Mouse (Mus musculus): Measurements from ENCODE around the gene Kpna7. TPM values are rescaled to one million over a fixed set of nuclear protein-coding genes. Genes with fewer than 3 reads are reported as not detected.
"Not testable (repeated sequence)": the region's sequence is repeated elsewhere in the genome, so short reads cannot be mapped to it uniquely, and the experiment has no call there.

Kpna7 gene
- polyA plus RNA-seq, 1 experiment from 2014 or later = not detected

DNA sequence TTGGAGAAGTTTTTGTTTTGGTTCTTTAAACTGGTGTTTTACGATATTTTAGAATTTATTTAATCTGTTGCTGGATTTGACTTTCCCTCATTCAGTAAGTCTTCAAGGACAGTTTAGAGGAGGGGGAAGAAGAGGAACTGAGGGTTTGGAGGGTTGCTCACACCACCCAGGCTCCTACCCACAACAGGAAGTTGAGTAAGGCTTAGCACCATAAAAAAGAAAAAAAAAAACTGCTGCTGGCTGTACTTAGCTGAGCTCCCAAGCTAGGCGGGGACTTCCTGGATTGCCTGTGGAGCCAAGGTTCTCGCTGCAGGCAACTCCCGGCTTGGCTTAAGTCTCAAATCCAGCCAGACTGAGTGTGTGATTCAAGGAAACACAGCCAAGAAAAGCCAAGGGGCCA, 32.5 kb upstream of the Kpna7 start:
- H3K4me1 ChIP-seq (replicated peaks) = peaks cover 16% of the 10 kb centered on the region
- H3K4me3 ChIP-seq = no peak overlapping the region
- H3K9ac ChIP-seq = no peak overlapping the region
- ATAC-seq (ENCODE audit: low FRiP score) = no peak
- peaks cover 2% of the 10 kb centered on the region for H3K36me3 ChIP-seq
- H3K9me3 ChIP-seq = no peaks in the 10 kb centered on the region; the same call in 1 of the 2 replicates
- H3K27ac ChIP-seq = peak overlapping the region; percentile 44; the same call in 1 of the 2 replicates
- 58% methylated on average over 4 of the region's 4 CpGs for WGBS
- 0 out of 2 replicates have a peak overlapping the region, but pooled peaks have one; percentile 1 for H3K4me2 ChIP-seq
- peaks cover 35% of the 10 kb centered on the region for H3K27me3 ChIP-seq

DNA sequence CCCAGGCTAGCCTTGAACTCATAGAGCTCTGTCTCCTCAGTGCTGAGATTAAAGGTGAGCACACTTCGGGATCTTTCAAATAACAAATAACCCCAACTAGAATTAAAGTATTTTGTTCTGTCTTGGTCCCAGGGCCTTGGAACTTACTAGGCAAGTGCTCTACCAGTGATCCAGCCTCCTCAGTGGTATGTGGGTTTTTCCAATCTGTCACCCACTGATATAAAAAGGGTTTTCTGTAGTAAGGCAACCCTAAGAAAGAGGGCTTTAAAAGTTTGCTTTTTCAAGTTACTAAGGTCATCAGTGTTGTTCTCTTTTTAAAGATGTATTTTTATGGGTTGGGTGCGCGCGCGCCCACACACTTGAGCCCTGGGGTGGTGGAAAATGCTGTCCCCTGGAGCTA, 31.9 kb upstream of the Kpna7 start:
- Histone ChIP-seq H3K4me3 (no peak overlapping the region), H3K27ac (peak overlapping the region; percentile 44; the same call in 1 of the 2 replicates), H3K9ac (no peak overlapping the region), H3K27me3 (peaks cover 35% of the 10 kb centered on the region), H3K4me1 (replicated peaks) (peaks cover 16% of the 10 kb centered on the region), H3K9me3 (no peaks in the 10 kb centered on the region; the same call in 1 of the 2 replicates), H3K36me3 (peaks cover 5% of the 10 kb centered on the region), H3K4me2 (0 out of 2 replicates have a peak overlapping the region, but pooled peaks have one; percentile 1)
- WGBS = 87% methylated on average over 5 of the region's 5 CpGs
- no peak for ATAC-seq (ENCODE audit: low FRiP score)

DNA sequence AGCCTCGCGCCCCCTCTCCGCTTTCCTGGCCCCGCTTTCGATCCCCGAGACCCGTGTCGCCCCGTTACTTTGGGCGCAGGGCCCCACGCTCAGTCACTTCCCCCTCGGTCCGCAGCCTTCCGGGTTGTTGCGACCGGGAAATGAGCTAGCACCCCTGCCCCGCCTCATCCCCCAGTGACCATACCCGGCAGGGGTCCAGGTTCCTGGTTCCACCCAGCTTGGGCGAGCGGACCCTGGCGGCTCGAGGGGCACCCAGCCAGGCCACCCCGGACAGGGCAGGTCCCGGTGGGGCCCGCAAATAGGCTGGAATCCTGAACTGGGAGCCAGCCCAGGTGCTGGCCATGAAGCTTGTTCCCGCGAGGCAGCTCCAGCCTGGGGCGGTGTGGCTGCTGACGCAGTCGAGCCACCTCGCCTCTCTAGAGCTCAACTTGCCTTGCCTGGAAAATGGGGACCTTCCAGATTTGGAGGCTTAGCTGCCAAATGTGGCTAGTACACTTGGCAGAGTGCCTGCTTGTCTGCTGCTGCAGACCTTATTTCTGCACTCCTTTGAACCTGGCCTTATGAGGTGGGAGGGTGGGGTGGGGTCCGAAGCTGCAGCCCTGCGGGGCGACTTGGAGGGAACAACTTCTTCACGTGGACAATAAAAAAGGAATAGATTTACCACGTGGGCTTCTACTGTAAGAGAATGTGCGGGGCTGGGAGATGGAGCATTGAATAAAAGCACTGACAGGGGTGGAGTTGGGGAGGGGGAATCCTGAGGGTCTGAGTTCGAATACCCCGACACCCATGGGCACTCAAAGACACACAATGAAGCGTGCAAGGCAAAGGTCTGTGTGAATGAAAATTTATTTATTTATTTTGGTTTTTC, 31.0 kb upstream of the Kpna7 start:
- peaks cover 35% of the 10 kb centered on the region for H3K27me3 ChIP-seq
- peaks cover 14% of the 10 kb centered on the region for H3K36me3 ChIP-seq
- no peaks in the 10 kb centered on the region; the same call in 1 of the 2 replicates for H3K9me3 ChIP-seq
- H3K4me1 ChIP-seq (replicated peaks) = peaks cover 16% of the 10 kb centered on the region
- H3K4me3 ChIP-seq = peak overlapping the region; percentile 43
- 19% methylated on average over 38 of the region's 40 CpGs for WGBS
- peak; percentile 49 for ATAC-seq (ENCODE audit: low FRiP score)
- H3K27ac ChIP-seq = peak overlapping the region; percentile 23; the same call in 1 of the 2 replicates
- peak overlapping the region; percentile 55 for H3K4me2 ChIP-seq
- H3K9ac ChIP-seq = peak overlapping the region; percentile 67

DNA sequence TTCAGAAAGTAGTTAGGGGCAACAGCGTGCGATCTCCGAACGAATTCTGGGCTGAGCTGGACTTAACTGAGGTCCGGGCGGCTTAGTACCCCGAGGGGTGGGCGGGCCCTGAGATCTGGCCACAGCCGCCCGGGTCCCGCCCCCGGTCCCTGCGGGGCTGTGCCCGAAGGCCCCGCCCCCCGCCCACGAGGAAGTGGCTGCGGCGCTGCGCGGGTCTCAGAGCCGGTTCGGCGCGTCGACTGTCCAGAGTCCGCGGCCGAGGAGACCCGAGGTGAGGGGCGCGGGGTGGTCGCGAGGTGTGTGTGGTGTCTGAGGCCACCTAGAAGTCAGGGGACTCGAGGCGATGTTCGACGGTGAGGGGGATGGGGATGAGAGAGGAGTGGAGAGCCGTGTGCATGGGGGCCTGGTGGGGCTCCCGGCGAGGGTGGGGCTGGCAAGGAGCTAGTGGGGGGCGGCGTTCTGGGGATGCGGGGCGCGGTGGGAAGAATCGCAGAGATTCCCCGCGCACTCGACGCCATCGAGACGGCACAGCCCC, 30.3 kb upstream of the Kpna7 start, which contains the start of gene Arpc1b:
Arpc1b (plus strand) TSS at position 145 of the 535 bp plus-strand sequence.
- Histone ChIP-seq H3K4me1 (replicated peaks) (peaks cover 16% of the 10 kb centered on the region), H3K27ac (peak within 1 kb of the TSS; percentile 23; the same call in 1 of the 2 replicates), H3K4me3 (peak within 1 kb of the TSS; percentile 43), H3K9me3 (no peaks in the 10 kb centered on the region; the same call in 1 of the 2 replicates), H3K27me3 (peaks cover 35% of the 10 kb centered on the region), H3K9ac (peak within 1 kb of the TSS; percentile 67), H3K4me2 (peak within 1 kb of the TSS; percentile 55), H3K36me3 (peaks cover 21% of the 10 kb centered on the region)
- WGBS = 2% methylated on average over 39 of the region's 53 CpGs
- peak; percentile 26; the same call in 1 of the 2 replicates for ATAC-seq (ENCODE audit: low FRiP score)

- Histone ChIP-seq H3K27me3 (peaks cover 35% of the 10 kb centered on the region), H3K4me1 (replicated peaks) (peaks cover 16% of the 10 kb centered on the region), H3K9ac (no peak overlapping the region), H3K36me3 (peaks cover 28% of the 10 kb centered on the region), H3K27ac (no peak overlapping the region), H3K9me3 (no peaks in the 10 kb centered on the region), H3K4me3 (peak overlapping the region; percentile 43), H3K4me2 (peak overlapping the region; percentile 55; the same call in 1 of the 2 replicates)
- WGBS = 64% methylated on average over 2 of the region's 2 CpGs
- no peak for ATAC-seq (ENCODE audit: low FRiP score)
Observed at GRCm38 (mm10) chr5:145113416-145113815, 29.6 kb upstream of the Kpna7 start.

DNA sequence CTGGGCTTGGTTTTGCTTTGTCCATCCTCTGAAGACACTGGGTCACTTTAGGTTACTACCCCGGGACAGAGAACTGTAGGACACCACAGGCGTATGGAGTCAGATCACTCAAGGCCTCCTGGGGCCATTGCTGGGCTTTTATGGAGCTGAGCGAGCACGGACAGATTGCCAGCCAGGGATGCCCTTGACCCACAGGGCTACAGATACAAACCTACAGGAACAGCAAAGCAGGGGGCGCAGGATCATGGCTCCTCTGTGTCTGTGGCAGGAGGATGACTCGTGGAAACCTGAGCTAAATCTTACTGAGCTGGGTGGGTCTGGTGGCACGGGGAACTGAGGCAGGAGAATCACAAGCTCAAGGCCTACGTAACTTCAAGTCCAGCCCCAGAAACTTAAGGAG, 28.7 kb upstream of the Kpna7 start:
- H3K9ac ChIP-seq = no peak overlapping the region
- peaks cover 36% of the 10 kb centered on the region for H3K36me3 ChIP-seq
- H3K4me1 ChIP-seq (replicated peaks) = peaks cover 13% of the 10 kb centered on the region
- H3K9me3 ChIP-seq = no peaks in the 10 kb centered on the region
- H3K4me3 ChIP-seq = no peak overlapping the region
- no peak overlapping the region for H3K4me2 ChIP-seq
- no peak overlapping the region for H3K27ac ChIP-seq
- ATAC-seq (ENCODE audit: low FRiP score) = no peak
- peaks cover 35% of the 10 kb centered on the region for H3K27me3 ChIP-seq
- 81% methylated on average over 8 of the region's 8 CpGs for WGBS

DNA sequence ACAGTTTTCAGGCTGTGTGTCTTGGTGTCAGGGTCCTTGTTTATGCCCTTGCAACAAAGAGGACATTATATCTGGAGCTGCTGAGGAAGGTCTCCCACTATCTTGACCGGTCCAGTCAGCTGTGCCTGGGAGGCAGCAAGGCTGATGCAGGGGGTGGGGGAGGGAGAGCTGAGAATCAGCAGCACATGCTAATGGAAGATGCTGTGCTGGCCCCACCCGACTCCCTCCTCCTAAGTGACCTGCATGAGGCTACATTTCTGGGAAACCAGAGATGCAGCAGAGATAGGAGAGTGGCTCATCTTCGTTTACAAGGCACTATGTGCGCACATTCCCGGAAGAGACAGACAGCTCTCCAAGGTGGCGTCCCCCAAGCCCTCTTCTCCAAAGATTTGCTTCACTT, 26.6 kb upstream of the Kpna7 start:
- no peaks in the 10 kb centered on the region for H3K9me3 ChIP-seq
- 89% methylated on average over 6 of the region's 6 CpGs for WGBS
- H3K27me3 ChIP-seq = peaks cover 27% of the 10 kb centered on the region
- no peak for ATAC-seq (ENCODE audit: low FRiP score)
- H3K9ac ChIP-seq = no peak overlapping the region
- peaks cover 13% of the 10 kb centered on the region for H3K4me1 ChIP-seq (replicated peaks)
- H3K4me3 ChIP-seq = no peak overlapping the region
- peaks cover 58% of the 10 kb centered on the region for H3K36me3 ChIP-seq
- H3K27ac ChIP-seq = no peak overlapping the region
- H3K4me2 ChIP-seq = no peak overlapping the region

- Histone ChIP-seq H3K27ac (no peak overlapping the region), H3K9me3 (no peaks in the 10 kb centered on the region), H3K4me1 (replicated peaks) (no peaks in the 10 kb centered on the region), H3K9ac (no peak overlapping the region), H3K36me3 (peaks cover 98% of the 10 kb centered on the region), H3K27me3 (no peaks in the 10 kb centered on the region), H3K4me3 (no peak overlapping the region), H3K4me2 (no peak overlapping the region)
- no peak for ATAC-seq (ENCODE audit: low FRiP score)
- WGBS = 97% methylated on average over 9 of the region's 9 CpGs
Observed at GRCm38 (mm10) chr5:145105694-145106275, 22.0 kb upstream of the Kpna7 start.

- Histone ChIP-seq H3K36me3 (peaks cover 98% of the 10 kb centered on the region), H3K9ac (no peak overlapping the region), H3K9me3 (no peaks in the 10 kb centered on the region), H3K27ac (no peak overlapping the region), H3K4me1 (replicated peaks) (no peaks in the 10 kb centered on the region), H3K4me3 (no peak overlapping the region), H3K4me2 (no peak overlapping the region), H3K27me3 (no peaks in the 10 kb centered on the region)
- peak; percentile 52; the same call in 1 of the 2 replicates for ATAC-seq (ENCODE audit: low FRiP score)
- WGBS = 77% methylated on average over 9 of the region's 9 CpGs
Observed at GRCm38 (mm10) chr5:145104328-145104727, 20.5 kb upstream of the Kpna7 start.

DNA sequence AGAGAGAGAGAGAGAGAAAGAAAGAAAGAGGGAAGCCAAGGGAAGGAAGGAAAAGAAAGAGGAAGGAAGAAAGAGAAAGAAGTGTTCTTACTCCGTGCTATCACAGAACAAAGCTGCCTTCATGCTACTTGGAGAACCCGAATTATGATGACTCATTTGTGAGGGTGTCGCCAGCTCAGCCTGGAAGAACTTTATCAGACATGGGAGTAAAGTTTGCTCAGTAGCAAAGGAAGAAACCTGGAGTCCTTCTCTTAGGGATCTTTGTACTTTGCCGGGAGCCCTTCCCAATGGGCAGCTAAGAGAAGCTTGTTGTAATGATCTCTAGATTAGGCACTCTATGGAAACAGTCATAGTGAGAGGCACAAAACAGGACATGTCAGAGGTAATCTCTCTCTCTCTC, 18.9 kb upstream of the Kpna7 start:
- no peak for ATAC-seq (ENCODE audit: low FRiP score)
- no peaks in the 10 kb centered on the region for H3K9me3 ChIP-seq
- H3K27me3 ChIP-seq = no peaks in the 10 kb centered on the region
- H3K27ac ChIP-seq = no peak overlapping the region
- no peaks in the 10 kb centered on the region for H3K4me1 ChIP-seq (replicated peaks)
- H3K4me3 ChIP-seq = no peak overlapping the region
- H3K4me2 ChIP-seq = no peak overlapping the region
- H3K36me3 ChIP-seq = peaks cover 98% of the 10 kb centered on the region
- H3K9ac ChIP-seq = no peak overlapping the region
- WGBS = 98% methylated on average over 4 of the region's 4 CpGs

GRCm38 (mm10) chr5:145101451-145101850, 17.6 kb upstream of the Kpna7 start:
- not testable (repeated sequence) for H3K4me2 ChIP-seq; H3K9me3 ChIP-seq; ATAC-seq (ENCODE audit: low FRiP score); H3K9ac ChIP-seq; H3K4me1 ChIP-seq (replicated peaks); H3K4me3 ChIP-seq; H3K27me3 ChIP-seq; H3K27ac ChIP-seq
- 98% methylated on average over 11 of the region's 11 CpGs for WGBS
- peaks cover 98% of the 10 kb centered on the region for H3K36me3 ChIP-seq

DNA sequence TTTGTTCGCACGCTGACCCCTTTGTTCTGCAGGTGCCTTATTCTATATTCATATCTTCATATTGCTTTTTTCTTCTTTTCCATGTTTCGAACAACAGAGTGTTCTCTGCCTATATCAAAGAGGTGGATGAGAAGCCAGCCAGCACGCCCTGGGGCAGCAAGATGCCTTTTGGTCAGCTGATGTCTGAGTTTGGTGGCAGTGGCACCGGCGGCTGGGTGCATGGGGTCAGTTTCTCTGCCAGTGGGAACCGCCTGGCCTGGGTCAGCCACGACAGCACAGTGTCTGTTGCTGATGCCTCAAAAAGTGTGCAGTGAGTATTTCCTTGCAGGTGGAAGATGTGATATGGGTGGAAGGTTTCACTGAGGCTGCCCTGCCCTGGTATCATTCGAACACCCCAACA, 17.1 kb upstream of the Kpna7 start:
- H3K4me2 ChIP-seq = no peak overlapping the region
- H3K4me1 ChIP-seq (replicated peaks) = no peaks in the 10 kb centered on the region
- H3K9ac ChIP-seq = no peak overlapping the region
- no peaks in the 10 kb centered on the region for H3K9me3 ChIP-seq
- H3K36me3 ChIP-seq = peaks cover 98% of the 10 kb centered on the region
- H3K4me3 ChIP-seq = no peak overlapping the region
- ATAC-seq (ENCODE audit: low FRiP score) = no peak
- no peak overlapping the region for H3K27ac ChIP-seq
- WGBS = 93% methylated on average over 9 of the region's 9 CpGs
- H3K27me3 ChIP-seq = no peaks in the 10 kb centered on the region

Measured in hindbrain, embryonic 13.5 days (tissue).